12 mouse cellular contexts compared by ENCODE assay signal in the genomic region with DNA sequence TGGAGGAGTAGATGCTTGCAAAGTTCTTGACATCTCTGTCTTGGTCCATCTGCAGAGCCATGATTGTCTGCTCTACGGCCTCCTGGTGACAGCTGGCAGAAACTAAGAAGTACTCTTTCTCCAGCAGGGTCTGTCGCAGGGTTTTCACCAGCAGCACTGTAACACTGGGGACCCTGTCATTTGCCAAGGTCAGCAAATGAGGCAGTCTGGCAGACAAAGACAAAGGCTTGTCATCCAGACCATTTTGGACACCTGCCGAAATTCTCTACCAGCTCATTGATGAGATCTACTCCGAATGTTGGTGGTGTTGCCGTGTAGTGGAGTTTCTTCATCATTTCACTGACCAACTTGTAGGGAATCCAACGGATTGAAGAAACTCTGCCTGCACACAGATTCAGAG.
DNase-seq lines count a peak whose midpoint lies in the region.
"Had no signal": no experiment of that assay in that cellular context is flagged by ENCODE, and none has a peak within 500 bp of the region (broad histone marks: within the 10 kb centered on the region; RNA-seq: fewer than 3 reads in every experiment).

No protein-coding gene starts in this region.

- peak; percentile 12 for DNase-seq in cerebellum, adult 11-12 months
- DNase-seq in cerebellum, adult 8-10 months, result no peak
- peak; percentile 54 to 59 for DNase-seq in cerebellum, postnatal 10 days
- no peak for DNase-seq in cerebellum, postnatal 4 days (ENCODE audit: low spot score in 2 of 2)
- peak; percentile 6 for DNase-seq in left cerebral cortex, postnatal 4 days
- no peak for DNase-seq in left cerebral cortex, adult 11 months (ENCODE audit: low spot score)
- DNase-seq: adrenal gland, adult 8-10 months; adrenal gland, postnatal 14 days; adrenal gland, postnatal 36 days; B cell, adult 2 months; cerebellum, adult 11 months; embryo, embryonic 11 days had no signal

- intact Hi-C loops in left cerebral cortex, postnatal 4 days (cut with DNase I), result no loop called here

Comparison
In these comparisons a context has a peak if more than half of its experiments do, and no peak if none do; other contexts are left out.
1. DNase-seq: peak in cerebellum, adult 11-12 months (single experiment), cerebellum, postnatal 10 days (2 of 2) and left cerebral cortex, postnatal 4 days (single experiment); none in cerebellum, adult 8-10 months (single experiment), cerebellum, postnatal 4 days (0 of 2) and left cerebral cortex, adult 11 months (single experiment).